Mouse (Mus musculus): ENCODE measurements around the gene Nrd1.

DNA sequence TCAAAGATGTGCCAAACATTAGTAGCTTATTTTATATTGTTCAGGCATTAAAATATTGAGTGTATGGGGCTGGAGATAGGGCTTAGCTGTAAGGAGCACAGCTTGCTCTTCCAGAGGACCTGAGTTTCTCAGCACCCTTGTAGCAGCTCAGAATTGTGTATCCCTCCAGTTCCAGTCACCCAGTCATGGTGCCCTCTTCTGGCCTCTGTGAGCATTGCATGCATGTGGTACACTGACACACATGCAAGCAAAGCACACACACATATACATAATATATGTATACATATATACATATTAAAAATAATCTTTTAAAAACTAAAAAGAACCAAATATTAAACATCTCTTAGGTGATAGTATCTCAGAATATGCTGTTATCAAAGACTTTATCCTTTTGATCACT, 35.9 kb downstream of the Nrd1 start:
- TF ChIP-seq CTCF (IDR thresholded peaks at IDR 0.05; ENCODE audit: control insufficient read depth, insufficient read depth, low read length) (peak; percentile 84), POLR2A (IDR thresholded peaks at IDR 0.05; ENCODE audit: borderline replicate concordance, control insufficient read depth, low read depth, low read length) (no peak)
